Mouse (Mus musculus) cerebellum, postnatal 4 days (tissue): ENCODE data around the gene Spty2d1.
"Not testable (repeated sequence)": the region's sequence is repeated elsewhere in the genome, so short reads cannot be mapped to it uniquely, and the experiment has no call there.

Source experiments
- DNase-seq, 2 experiments: peaks; one replicate each; pipeline ENCODE4 v3.0.0; 2022; ENCODE audit warnings: low spot score in 2 of 2, mixed read lengths in 1 of 2

The Spty2d1 gene

GRCm38 (mm10) chr7:47008168-47008993 lies at the start of gene Spty2d1:
TSS of gene Spty2d1 (minus strand) at chr7:47008411.
- peak; percentile 94 to 99 for DNase-seq

DNA sequence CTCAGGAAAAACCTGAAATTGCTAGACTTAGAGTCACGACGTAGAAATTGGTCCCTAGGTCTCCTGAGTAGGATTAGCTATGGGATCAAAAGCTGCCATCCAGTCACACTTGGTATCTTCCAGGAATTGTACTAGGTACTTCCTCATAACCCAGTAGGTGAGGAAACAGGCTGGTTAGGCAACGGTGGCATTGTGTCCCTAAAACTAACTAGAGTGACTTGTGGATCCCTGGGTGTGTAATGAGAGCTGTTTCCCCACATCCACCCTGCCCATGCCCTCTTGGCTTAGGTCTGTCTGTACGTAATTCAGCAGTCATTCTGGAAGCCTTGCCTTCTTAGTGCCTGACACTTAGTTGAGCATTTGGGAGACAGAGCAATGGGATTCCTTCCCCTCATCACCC lies 48.1 kb upstream of the Spty2d1 start:
- no peak for DNase-seq

DNA sequence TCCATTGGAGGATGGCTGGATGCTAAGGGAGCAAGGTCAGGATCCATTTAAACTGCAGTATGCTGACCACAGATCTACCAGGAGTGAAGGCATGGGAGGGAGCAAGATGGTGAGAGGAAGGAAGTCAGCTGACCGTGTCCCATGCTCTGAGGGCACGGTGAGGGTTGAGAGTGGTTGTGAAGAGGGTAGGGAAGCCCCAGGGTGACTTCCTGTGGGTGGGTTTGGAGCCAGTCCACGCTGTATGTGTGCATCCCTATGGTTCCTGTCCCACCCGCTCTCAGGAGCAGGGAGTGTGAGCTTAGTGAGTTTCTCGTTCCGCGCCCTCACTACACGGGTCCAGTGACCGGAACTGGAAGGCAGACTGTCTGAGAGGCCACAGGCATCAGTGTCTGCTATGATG lies 47.5 kb upstream of the Spty2d1 start:
- DNase-seq: no peak

- DNase-seq: no peak
Measured at GRCm38 (mm10) chr7:47054666-47055065, 46.5 kb upstream of the Spty2d1 start.

DNA sequence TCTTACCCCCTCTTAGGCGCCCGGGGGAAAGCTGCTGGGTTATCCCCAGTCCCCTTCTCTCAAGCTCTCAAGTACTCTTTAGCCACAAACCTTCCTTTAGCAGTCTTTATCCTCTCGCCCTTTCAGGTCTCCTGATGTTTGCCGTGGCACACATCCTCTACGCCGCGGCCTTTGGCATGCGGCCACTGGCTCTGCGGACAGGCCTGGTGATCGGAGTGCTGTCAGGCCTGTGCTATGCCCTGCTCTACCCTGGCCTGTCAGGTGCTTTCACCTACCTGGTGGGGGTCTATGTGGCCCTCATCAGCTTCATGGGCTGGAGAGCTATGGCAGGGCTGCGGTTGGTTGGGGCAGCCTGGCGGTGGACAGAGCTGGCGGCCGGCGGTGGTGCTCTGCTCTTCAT lies 45.1 kb upstream of the Spty2d1 start:
- DNase-seq: no peak

GRCm38 (mm10) chr7:47052276-47052675 lies 44.1 kb upstream of the Spty2d1 start:
- DNase-seq: peak in 1 of 2 experiments; percentile 23

- DNase-seq: peak in 1 of 2 experiments; percentile 34
Measured at GRCm38 (mm10) chr7:47051404-47052151, 43.4 kb upstream of the Spty2d1 start.

DNA sequence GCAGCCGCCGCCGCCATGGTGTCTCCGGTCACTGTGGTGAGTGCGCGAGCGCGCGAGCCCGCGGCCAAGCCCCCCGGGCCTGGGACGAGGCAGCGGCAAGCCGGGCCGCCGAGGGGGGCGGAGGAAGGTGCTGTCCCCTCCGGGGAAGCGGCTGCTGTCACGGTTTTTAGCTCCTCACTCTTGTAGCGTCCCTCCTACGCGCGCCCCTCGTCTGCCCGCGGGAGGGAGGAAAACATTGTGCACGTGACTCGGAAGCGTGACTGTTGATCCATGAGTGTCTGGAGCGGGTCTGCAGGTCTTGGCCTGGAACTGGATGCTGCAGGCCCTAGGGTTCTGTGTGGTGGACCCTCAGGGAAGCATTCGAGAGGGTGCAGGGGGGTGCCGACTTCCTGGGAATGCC lies 42.6 kb upstream of the Spty2d1 start:
- no peak for DNase-seq

DNA sequence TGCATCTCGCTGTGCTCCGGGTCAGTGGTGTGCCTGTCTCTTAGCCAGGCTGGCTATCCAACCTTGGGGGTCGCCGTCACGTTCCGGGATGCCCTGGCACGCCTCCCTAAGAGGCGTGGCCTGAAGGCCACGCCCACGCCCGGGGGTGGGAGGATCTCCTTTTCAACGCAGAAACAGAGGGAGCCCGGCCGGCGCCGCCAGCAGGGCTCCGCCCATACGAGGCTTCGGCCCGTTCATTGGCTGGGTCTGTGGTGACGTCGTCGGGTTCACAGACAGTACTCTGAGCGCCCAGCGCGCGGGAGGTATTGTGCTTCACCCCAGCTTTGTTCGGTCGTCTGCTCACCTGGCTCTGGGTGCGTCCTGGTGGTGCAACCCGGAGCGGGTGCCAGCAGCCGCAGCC lies 42.2 kb upstream of the Spty2d1 start, which contains the start of gene Tmem86a:
TSS of gene Tmem86a (plus strand) at position 236 of the 400 bp plus-strand sequence.
- DNase-seq: peak; percentile 91 to 96

DNA sequence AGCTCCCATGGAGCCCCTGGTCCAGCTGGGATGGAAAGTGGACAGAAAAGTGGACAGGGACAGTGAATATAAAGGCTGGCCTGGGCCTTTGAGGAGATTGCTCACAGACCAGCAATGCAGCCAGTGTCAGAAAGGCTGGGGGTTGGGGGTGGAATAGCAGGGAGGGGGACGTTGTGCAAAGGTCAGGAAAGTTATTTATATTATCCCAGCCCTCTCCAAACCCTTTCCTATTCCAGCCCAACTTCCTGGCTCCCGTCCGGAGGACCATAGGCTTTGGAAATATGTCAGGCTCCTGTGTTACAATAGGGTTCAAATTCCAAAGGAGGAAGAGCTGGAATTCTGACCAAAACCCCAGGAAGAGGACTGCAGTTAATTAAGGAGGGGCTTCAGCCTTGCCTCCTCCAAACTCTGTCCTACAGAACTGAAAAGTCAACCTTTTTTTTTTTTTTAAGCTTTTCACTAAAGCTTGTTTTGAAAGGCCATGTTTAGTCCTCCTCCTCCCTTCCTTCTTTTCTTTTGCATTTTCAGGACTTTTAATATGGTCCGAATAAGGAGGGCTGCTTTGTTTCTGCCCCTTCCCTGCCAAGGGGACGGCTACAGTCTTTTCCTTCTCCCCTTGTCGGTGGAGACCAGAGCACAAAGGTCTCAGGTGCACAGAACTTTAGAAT lies 34.7 kb upstream of the Spty2d1 start:
- DNase-seq: no peak

- no peak for DNase-seq
Measured at GRCm38 (mm10) chr7:47042121-47042520, 33.9 kb upstream of the Spty2d1 start.

DNA sequence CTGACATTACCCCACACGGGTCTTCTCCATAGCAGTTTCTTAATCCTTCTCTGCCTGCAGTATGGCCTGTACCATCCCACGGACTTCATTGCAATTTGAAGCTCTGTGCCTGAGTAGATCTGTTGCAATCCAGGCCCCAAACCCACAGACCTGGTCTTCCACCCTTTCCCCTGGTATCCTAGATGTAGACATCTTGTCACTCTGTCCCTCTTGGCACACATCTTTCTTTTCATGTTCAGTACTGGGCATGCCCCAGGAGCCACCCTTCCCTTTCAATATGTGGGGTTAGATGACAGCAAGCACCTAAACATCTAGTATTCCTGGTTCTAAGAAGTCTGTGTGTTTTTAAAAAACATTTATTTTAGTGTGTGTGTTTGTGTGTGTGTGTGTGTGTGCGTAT lies 33.5 kb upstream of the Spty2d1 start:
- no peak for DNase-seq

DNA sequence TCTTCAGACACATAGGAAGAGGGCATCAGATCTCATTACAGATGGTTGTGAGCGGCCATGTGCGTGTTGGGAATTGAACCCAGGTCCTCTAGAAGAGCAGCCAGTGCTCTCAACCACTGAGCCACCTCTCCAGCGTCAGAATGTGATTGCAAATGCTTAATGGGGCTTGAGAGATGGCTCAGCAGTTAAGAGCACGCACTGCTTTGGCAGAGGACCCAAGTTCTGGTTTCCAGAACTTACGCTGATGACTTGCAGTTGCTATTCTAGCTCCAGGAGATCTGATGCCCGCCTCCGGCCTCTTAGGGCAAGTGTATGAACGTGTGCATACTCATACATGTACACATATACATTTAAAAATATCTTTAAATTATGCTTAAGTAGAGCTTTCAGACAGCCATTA lies 27.2 kb upstream of the Spty2d1 start:
- no peak for DNase-seq

- DNase-seq: no peak
Measured at GRCm38 (mm10) chr7:47034785-47035384, 26.7 kb upstream of the Spty2d1 start.

DNA sequence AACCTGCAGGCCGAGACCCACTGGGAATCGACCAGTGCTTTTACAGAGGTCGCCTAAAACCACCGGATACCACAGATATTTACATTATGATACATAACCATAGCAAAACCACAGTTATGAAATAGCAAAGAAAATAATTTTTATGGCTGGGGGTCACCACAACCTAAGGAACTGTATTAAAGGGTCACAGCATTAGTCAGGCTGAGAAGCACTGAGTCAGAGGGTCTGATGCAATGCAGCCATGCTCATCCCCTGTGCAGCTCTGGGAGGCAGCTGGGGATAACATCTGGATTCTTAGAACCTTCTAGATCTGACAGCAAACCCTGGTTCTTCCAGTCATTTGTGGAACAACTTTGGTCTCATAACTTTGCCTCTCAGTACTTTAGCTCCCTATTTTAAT lies 23.2 kb upstream of the Spty2d1 start:
- DNase-seq: no peak

DNA sequence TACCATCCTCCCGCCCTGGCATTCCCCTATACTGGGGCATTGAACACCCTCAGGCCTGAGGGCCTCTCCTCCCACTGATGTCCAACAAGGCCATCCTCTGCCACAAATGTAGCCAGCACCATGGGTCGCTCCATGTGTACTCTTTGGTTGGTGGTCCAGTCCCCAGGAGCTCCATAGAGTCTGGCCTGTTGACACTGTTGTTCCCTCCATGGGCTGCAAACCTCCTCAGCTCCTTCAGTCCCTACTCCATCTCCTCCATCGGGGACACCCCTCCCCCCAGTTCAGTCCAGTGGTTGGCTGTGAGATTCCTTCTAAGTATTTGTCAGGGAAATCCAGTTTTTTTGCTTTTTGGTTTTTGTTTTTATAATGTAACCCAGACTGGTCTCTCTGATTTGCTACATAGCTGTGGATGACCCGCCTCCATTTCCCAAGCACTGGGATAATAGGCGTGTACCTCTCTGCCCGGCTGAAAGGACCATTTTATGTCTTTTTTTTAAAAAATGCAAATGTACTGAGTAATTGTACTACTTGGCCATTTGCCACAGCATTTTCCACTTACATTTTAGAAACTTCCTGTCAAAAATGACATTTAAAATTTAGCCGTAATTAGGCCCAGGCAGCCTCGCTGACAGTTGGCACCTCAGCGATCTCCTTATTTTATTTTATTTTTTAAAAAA lies 22.4 kb upstream of the Spty2d1 start:
- no peak for DNase-seq

- no peak for DNase-seq
Measured at GRCm38 (mm10) chr7:47027520-47027919, 19.3 kb upstream of the Spty2d1 start.

GRCm38 (mm10) chr7:47026899-47027298 lies 18.7 kb upstream of the Spty2d1 start:
- not testable (repeated sequence) for DNase-seq

GRCm38 (mm10) chr7:47025429-47025828 lies 17.2 kb upstream of the Spty2d1 start:
- DNase-seq: no peak

- no peak for DNase-seq
Measured at GRCm38 (mm10) chr7:47024454-47024853, 16.2 kb upstream of the Spty2d1 start.

GRCm38 (mm10) chr7:47023530-47023929 lies 15.3 kb upstream of the Spty2d1 start:
- peak; percentile 86 for DNase-seq
